Mouse (Mus musculus): ENCODE results near the gene Whrn. TPM values are rescaled to one million over a fixed set of nuclear protein-coding genes. Genes with fewer than 3 reads are reported as not detected.
A peak's percentile ranks its signal among the peaks of the same experiment; 100 is the strongest.

Whrn gene
- polyA plus RNA-seq, 1 experiment from 2014 or later: 4.0 TPM

DNA sequence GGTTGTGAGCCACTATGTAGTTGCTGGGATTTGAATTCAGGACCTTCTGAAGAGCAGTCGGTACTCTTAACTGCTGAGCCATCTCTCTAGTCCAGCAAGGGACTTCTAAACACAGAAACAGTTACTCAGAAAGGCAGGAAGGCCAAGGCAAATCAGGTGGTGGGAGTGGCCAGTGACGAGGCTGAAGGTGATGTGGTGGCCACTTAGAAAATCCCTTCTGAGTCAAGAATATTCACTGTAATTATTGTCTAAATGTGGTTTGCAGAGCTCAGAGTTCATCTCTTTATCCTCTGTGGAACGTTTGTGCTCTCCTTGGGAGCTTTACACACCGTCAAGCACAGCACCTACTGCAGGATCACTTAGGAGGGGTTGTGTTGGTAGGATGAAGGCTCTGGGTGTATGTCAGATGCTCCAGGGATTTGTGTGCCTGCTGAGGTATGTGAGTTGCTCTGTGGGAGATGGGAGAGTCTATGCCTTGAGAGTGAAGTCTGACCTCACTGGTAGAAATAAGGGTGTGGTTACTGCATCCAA, 18.7 kb upstream of the Whrn start:
- Histone ChIP-seq H3K27ac (no peak overlapping the region), H3K4me3 (replicated peaks) (no peak overlapping the region), H3K9me3 (no peaks in the 10 kb centered on the region), H3K4me1 (replicated peaks) (no peaks in the 10 kb centered on the region), H3K36me3 (no peaks in the 10 kb centered on the region), H3K9ac (no peak overlapping the region), H3K4me2 (replicated peaks) (no peak overlapping the region), H3K27me3 (replicated peaks) (no peaks in the 10 kb centered on the region)
- ATAC-seq: no peak
- 60% methylated on average over 4 of the region's 4 CpGs for WGBS

DNA sequence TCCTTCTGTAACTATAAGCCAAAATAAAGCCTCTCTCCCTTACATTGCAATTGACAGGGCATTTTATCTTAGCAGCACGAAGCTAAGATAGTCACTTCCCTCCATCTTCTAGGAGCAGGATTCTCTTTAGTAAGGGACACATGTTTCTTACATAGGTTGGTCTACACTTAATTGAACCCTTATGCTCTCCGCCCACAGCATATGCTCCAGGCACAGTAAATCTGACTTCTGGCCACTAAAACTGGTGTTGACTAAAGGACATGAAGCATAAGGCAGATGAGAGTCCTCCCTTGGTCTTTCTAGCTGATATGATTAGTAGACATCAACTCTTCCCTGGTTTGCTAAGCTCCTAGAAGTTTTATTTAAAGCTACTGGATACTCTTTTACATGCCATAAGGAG, 17.1 kb upstream of the Whrn start:
- Histone ChIP-seq H3K4me2 (replicated peaks) (no peak overlapping the region), H3K27ac (no peak overlapping the region)
- 89% methylated on average over 2 of the region's 2 CpGs for WGBS

DNA sequence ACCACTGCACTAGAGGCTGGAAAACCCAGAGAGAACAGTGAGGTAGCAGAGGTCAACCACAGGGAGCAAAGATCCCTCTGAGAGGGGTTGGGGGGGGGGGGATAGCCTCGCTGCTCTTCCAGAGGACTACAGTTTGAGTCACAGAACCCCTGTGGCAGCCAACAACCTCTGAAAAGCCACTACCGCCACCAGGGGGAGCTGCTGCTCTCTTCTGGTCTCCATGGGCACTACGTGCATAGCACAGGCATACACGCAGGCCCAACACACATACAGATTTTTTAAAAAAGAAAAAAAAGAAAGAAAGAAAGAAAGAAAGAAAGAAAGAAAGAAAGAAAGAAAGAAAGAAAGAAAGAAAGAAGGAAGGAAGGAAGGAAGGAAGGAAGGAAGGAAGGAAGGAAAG, 12.4 kb upstream of the Whrn start:
- no peak overlapping the region for H3K4me3 ChIP-seq (replicated peaks)
- no peak overlapping the region for H3K9ac ChIP-seq
- WGBS: 28% methylated on average over 4 of the region's 4 CpGs
- H3K27me3 ChIP-seq (replicated peaks): no peaks in the 10 kb centered on the region
- no peaks in the 10 kb centered on the region for H3K4me1 ChIP-seq (replicated peaks)
- no peak overlapping the region for H3K4me2 ChIP-seq (replicated peaks)
- ATAC-seq: no peak
- H3K27ac ChIP-seq: no peak overlapping the region
- H3K9me3 ChIP-seq: no peaks in the 10 kb centered on the region
- no peaks in the 10 kb centered on the region for H3K36me3 ChIP-seq

More for the DNA sequence above, 17.1 kb upstream of the Whrn start:
- Histone ChIP-seq H3K9me3 (no peaks in the 10 kb centered on the region), H3K36me3 (no peaks in the 10 kb centered on the region), H3K4me1 (replicated peaks) (no peaks in the 10 kb centered on the region), H3K4me3 (replicated peaks) (no peak overlapping the region), H3K9ac (no peak overlapping the region), H3K27me3 (replicated peaks) (no peaks in the 10 kb centered on the region)
- ATAC-seq: no peak

DNA sequence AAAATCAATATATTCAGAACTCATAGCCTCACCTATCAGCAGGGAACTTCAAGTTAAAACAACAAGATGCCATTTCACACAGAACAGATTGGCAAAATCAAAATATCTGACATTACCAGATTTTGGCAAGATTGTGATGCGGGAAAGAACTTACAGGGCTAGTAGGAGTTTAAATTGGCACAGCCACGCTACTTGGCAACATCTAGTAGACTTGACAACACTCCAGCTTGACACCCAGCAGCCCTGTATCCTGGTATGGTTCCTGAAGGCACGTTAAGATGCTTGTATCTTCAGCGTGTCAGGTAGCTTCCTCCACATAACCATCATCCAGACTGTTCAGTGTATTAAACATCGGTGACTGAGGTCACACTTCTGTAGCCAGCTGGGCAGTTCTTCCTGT, 11.7 kb upstream of the Whrn start:
- H3K4me1 ChIP-seq (replicated peaks): no peaks in the 10 kb centered on the region
- no peak overlapping the region for H3K9ac ChIP-seq
- no peaks in the 10 kb centered on the region for H3K27me3 ChIP-seq (replicated peaks)
- no peak overlapping the region for H3K4me3 ChIP-seq (replicated peaks)
- no peaks in the 10 kb centered on the region for H3K9me3 ChIP-seq
- no peak overlapping the region for H3K4me2 ChIP-seq (replicated peaks)
- 75% methylated on average over 5 of the region's 5 CpGs for WGBS
- no peak for ATAC-seq
- H3K36me3 ChIP-seq: no peaks in the 10 kb centered on the region
- H3K27ac ChIP-seq: no peak overlapping the region

DNA sequence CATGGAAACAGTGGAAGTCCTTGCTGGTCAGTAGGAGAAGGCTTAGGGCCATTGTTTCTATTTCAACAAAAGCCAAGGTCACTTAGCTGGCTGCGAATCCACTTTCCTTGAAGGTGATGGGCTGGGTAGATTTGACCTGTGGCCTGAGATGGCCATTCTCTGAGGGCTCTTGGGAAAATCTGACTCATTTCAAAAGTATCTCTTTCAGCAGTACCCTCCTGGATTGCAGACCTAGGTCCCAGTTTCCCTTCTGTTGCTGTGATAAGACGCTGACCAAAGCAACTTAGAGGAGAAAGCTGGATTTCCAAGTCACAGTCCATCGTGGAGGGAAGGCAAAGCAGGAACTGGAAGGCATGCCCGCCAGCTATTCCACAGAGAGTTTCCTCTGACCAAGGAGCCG, 8.2 kb upstream of the Whrn start:
- H3K9ac ChIP-seq: no peak overlapping the region
- H3K27me3 ChIP-seq (replicated peaks): no peaks in the 10 kb centered on the region
- 73% methylated on average over 5 of the region's 5 CpGs for WGBS
- no peaks in the 10 kb centered on the region for H3K9me3 ChIP-seq
- H3K4me1 ChIP-seq (replicated peaks): no peaks in the 10 kb centered on the region
- H3K4me2 ChIP-seq (replicated peaks): no peak overlapping the region
- no peak for ATAC-seq
- no peaks in the 10 kb centered on the region for H3K36me3 ChIP-seq
- no peak overlapping the region for H3K4me3 ChIP-seq (replicated peaks)
- no peak overlapping the region for H3K27ac ChIP-seq

DNA sequence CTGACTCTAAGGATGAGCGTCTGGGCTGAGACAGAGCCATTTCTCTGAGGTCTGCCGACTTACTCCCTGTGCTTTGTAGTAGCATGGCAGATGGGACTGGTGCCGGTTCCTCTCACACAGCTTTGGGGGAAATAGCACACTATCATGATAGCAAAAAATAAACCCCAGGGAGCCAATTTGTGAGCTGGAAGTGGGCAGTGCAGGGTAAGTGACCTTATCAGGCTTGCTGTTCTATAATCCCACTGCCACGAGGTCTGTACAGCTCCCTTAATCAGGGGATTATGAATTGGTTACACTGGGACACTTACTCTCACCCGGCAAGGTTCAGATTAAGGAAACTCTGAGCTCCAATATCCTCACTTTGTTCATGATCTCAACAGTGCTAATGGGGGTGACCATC, 5.3 kb upstream of the Whrn start:
- H3K27me3 ChIP-seq (replicated peaks): no peaks in the 10 kb centered on the region
- 0 out of 2 replicates have a peak, but pooled peaks cover 4% of the 10 kb centered on the region for H3K4me1 ChIP-seq (replicated peaks)
- H3K27ac ChIP-seq: no peak overlapping the region
- H3K36me3 ChIP-seq: no peaks in the 10 kb centered on the region
- no peak overlapping the region for H3K9ac ChIP-seq
- H3K4me3 ChIP-seq (replicated peaks): no peak overlapping the region
- H3K9me3 ChIP-seq: no peaks in the 10 kb centered on the region
- ATAC-seq: no peak
- no peak overlapping the region for H3K4me2 ChIP-seq (replicated peaks)
- 61% methylated on average over 5 of the region's 5 CpGs for WGBS

DNA sequence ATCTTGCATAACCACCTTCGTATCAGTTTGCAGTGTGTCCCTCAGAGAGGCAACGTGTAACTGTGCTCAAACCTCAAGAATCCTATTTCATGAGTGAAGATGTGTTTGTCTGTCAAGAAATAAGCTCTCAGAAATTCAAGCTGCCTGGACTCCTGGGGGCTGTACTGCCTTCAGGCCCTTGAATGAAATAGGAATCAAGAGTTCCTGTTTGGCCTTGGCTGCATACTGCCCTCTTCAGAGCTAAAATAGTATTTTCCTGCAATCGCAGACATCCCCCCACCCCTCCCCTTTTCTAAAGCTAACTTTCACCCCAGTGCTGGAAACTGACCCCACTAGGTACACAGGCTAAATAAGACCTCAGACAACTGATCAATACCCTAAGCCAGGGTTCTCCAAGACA, 2.6 kb upstream of the Whrn start:
- H3K9me3 ChIP-seq: no peaks in the 10 kb centered on the region
- no peaks in the 10 kb centered on the region for H3K36me3 ChIP-seq
- H3K4me3 ChIP-seq (replicated peaks): no peak overlapping the region
- peaks cover 18% of the 10 kb centered on the region for H3K4me1 ChIP-seq (replicated peaks)
- no peak overlapping the region for H3K4me2 ChIP-seq (replicated peaks)
- no peak overlapping the region for H3K27ac ChIP-seq
- ATAC-seq: no peak
- H3K27me3 ChIP-seq (replicated peaks): peaks cover 12% of the 10 kb centered on the region
- no peak overlapping the region for H3K9ac ChIP-seq
- 30% methylated on average over 3 of the region's 3 CpGs for WGBS

DNA sequence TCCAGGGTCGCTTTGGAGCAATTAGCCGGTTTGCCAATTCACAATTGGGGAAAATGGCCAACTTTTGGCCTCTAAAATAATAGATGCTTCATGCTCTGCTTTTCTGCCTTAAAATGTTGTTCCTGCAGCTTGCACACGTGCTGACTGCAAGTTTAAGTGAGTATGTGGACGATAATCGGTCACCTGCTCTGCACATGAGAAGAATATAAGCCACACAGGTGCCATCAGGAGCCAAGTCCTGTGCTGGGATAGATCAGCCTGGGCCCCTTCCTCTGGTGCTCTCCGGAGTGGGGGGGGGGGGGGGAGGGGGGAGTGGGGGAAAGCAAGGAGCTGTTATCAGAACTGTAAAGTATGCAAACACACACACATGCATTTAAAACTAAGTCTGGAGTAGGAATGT, 521 bp upstream of the Whrn start:
- peak overlapping the region; percentile 92 for H3K4me2 ChIP-seq (replicated peaks)
- no peak overlapping the region for H3K27ac ChIP-seq
- H3K36me3 ChIP-seq: no peaks in the 10 kb centered on the region
- H3K27me3 ChIP-seq (replicated peaks): peaks cover 12% of the 10 kb centered on the region
- ATAC-seq: peak; percentile 37
- H3K4me3 ChIP-seq (replicated peaks): peak overlapping the region; percentile 64
- peak overlapping the region; percentile 68 for H3K9ac ChIP-seq
- no peaks in the 10 kb centered on the region for H3K9me3 ChIP-seq
- 11% methylated on average over 6 of the region's 6 CpGs for WGBS
- H3K4me1 ChIP-seq (replicated peaks): peaks cover 18% of the 10 kb centered on the region

DNA sequence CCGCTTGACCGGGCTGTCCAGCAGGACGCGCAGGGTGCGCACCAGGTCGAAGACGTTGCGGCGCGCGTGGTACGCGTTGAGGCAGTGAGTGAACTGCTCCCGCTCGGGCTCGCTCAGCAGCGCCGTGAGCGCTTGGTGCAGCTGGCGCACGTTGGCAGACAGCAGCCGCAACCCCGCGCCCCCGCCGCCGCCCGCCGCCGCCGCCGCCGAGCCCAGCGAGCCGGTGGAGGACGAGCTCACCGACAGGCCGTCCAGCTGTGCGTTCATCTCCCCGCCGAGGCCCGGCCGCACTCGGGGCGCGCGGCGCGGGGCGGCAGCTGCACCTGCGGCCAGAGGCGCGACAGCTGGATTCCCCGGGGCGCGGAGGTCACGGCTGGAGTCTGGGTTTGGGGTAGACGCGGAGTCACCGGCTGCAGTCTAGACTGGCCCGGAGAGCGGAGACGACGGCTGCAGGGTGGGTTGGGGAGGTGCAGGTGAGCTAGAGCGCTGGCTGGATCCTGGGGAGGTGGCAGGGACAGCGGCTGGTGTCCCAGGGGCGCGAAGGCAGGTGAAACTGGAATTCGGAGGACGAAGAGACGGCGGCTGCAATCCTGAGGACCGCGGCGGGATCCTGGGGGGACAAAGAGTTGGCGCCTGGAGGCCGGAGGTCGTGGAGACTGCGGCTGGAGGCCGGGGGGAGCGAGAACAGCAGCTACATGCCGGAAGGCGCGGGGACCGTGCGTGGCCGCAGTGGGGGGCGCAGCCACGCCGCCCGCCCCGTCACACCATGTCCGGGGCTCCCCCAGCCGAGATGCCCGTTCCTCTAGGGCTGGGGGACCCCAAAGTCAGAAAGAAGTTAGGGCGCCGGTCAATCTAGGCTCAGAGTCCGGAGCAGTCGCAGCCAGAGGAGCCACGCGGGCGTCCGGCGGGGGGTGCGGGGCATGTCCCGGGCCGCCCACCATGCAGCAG, 550 bp downstream of the Whrn start:
- H3K27me3 ChIP-seq (replicated peaks): peaks cover 12% of the 10 kb centered on the region
- peak overlapping the region; percentile 64 for H3K4me3 ChIP-seq (replicated peaks)
- peaks cover 18% of the 10 kb centered on the region for H3K4me1 ChIP-seq (replicated peaks)
- peak overlapping the region; percentile 68 for H3K9ac ChIP-seq
- peak overlapping the region; percentile 92 for H3K4me2 ChIP-seq (replicated peaks)
- no peak overlapping the region for H3K27ac ChIP-seq
- H3K9me3 ChIP-seq: no peaks in the 10 kb centered on the region
- WGBS: under 1% methylated on average over 104 of the region's 107 CpGs
- ATAC-seq: peak; percentile 76
- no peaks in the 10 kb centered on the region for H3K36me3 ChIP-seq

DNA sequence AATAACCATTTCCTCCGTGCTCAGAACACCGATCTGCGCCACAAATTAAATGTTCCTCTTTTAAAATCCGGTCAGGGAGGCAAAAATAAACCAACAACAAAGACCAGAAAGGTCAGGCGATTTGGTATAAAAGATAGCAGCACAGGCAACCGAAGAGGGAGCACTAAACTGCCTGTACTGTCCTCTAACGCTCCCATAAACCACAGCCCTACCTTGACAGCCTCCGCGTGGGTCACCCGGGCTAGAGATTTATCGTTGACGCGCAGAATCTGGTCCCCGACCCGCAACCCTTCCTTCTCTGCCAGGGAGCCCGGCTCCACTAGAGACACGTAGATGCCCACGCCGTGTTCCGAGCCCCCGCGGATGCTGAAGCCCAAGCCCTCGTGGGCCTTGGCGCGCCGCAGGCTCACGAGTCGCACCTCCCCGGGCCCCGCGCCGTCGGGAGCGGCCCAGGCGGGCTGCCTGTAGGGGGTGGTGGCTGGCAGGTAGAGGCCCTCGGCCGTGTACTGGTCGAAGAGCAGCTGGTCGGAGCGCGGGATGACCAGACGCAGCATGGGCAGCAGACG, 1.3 kb downstream of the Whrn start:
- peak; percentile 50 for ATAC-seq

DNA sequence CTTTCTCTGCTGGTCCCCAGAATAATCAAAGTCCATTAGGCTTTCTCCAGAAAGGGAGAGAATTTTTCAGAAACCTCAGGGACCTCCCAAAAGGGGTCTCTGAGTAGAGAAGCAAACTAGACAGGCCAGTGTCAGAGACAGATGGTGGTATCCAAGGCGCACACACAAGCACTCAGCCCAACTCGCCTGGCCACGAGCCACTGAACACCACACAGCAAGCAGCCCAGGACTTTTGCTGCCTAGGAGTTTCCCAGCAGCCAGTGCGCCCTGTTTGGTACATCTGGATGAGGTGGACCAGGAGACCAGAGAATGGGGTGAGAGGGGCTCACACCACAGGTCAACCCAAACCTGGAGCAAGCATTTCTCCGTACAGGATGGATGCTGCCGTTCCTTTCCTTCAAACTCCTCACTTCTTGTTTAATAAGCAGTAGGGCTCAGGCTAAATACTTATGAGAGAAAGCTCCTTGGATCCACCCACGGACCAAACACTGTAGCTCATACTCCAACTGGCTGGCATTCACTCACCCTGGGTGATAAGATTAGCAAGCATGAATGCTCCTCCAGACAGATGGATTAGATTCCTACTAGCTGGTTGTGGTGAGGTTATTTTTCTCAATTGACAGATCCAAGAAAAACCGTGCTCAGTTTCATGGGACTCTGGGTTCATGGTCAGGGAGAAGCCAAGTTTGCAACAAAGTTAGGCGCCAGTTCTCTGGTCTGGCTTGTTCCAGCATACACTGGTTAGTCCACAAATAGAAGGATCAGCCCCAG, 2.3 kb downstream of the Whrn start:
- H3K36me3 ChIP-seq: no peaks in the 10 kb centered on the region
- H3K9ac ChIP-seq: no peak overlapping the region
- H3K27ac ChIP-seq: no peak overlapping the region
- no peak overlapping the region for H3K4me3 ChIP-seq (replicated peaks)
- H3K4me2 ChIP-seq (replicated peaks): peak overlapping the region; percentile 92
- H3K9me3 ChIP-seq: no peaks in the 10 kb centered on the region
- peaks cover 12% of the 10 kb centered on the region for H3K27me3 ChIP-seq (replicated peaks)
- H3K4me1 ChIP-seq (replicated peaks): peaks cover 18% of the 10 kb centered on the region
- 63% methylated on average over 9 of the region's 9 CpGs for WGBS
- no peak for ATAC-seq

More for the DNA sequence above, 1.3 kb downstream of the Whrn start:
- no peaks in the 10 kb centered on the region for H3K36me3 ChIP-seq
- no peak overlapping the region for H3K27ac ChIP-seq
- H3K4me2 ChIP-seq (replicated peaks): peak overlapping the region; percentile 92
- 5% methylated on average over 43 of the region's 43 CpGs for WGBS
- peak overlapping the region; percentile 68 for H3K9ac ChIP-seq
- peaks cover 18% of the 10 kb centered on the region for H3K4me1 ChIP-seq (replicated peaks)
- peaks cover 12% of the 10 kb centered on the region for H3K27me3 ChIP-seq (replicated peaks)
- H3K9me3 ChIP-seq: no peaks in the 10 kb centered on the region
- peak overlapping the region; percentile 64 for H3K4me3 ChIP-seq (replicated peaks)

DNA sequence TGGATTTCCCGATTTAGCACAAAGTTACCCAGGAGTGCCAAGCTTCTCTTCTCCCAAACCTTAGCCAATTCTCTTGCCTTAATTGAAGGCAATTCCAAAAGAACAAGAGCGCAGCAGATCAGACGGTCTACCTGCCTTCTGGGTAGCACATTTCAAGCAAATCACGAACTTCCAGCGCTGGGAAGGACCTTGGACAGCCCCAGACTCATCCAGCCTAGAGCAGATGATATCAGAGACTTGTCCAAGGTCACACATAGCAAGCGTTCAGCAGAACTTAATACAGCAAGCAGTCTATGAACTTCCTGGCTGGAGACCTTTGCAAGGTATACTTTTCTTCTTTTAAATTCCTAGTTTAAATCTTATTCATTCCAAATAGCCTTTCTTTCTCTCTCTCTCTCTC, 4.3 kb downstream of the Whrn start:
- Histone ChIP-seq H3K36me3 (no peaks in the 10 kb centered on the region), H3K27ac (no peak overlapping the region), H3K4me2 (replicated peaks) (no peak overlapping the region), H3K27me3 (replicated peaks) (peaks cover 12% of the 10 kb centered on the region), H3K9me3 (no peaks in the 10 kb centered on the region), H3K9ac (no peak overlapping the region), H3K4me1 (replicated peaks) (peaks cover 18% of the 10 kb centered on the region), H3K4me3 (replicated peaks) (no peak overlapping the region)
- WGBS: 77% methylated on average over 6 of the region's 6 CpGs
- no peak for ATAC-seq
